Mouse (Mus musculus) megakaryocyte, embryonic 14.5 days (primary cell): ENCODE measurements around the gene Psg17.

Experiments used
- FLI1 ChIP-seq: IDR thresholded peaks from 2 replicates; pipeline ENCODE4 v1.6.1; 2012; ENCODE audit warnings: low read length, inconsistent platforms, mixed read lengths
- GATA1 ChIP-seq: IDR thresholded peaks from 3 replicates; pipeline ENCODE4 v1.6.1; 2012; ENCODE audit warnings: mixed read lengths, low read length, inconsistent platforms, borderline replicate concordance

- no peak for TF ChIP-seq GATA1
- TF ChIP-seq FLI1, result no peak
These were observed 27.0 kb upstream of the Psg17 start for GRCm38 (mm10) chr7:18848395-18848794.
